Mouse (Mus musculus) frontal cortex, postnatal 36 days (tissue): ENCODE measurements around the gene Nuak1.

ENCODE experiments used
- DNase-seq, 2 experiments: peaks; one replicate each; pipeline ENCODE4 v3.0.0; 2022; ENCODE audit warnings: low spot score in 2 of 2

The Nuak1 gene

DNA sequence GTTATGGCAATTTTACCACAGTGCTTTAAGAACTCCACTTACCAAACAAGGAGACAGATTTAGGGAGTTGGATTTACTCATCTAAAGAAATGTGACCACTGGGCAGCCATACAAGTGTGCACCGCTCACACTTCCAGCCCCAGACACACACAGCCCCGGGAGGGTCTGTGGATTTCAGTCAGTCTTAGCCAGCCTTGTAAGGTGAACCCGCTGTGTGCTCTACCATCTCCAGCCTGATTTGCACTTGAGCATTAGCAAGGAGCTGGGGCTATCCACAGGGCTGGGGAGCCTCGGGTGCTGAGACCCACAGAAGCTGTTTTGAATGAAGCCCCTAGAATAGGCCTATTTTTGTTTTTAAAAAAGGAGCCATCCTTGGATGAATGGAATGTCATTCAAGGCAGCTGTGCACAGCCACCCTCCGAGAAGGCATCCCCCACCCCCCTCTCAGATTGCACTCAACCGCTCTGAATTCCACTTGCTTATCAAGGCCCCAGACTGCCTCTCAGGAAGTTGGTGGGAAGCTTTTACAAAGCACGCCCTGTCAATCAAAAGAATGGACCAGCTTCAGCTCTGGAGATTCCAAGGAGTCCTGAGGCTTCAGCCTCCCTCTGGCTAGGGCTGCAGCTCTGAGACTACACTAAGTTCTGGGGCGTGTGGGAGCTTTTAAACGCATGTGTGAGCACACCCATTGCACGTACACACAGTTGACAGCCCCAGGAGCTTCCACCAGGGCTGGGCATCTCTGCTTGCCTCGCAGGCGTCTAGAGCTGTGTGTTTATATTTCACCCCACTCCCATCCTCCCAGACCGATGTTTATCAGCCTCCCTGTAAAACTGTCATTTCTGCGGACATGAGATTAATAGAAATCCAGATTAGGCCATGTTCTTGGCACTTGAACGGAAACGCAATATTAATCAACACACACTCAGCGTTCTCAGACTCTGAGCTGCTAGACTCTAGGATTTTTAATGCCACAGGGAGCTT is 57.2 kb downstream of the Nuak1 start:
- no peak for DNase-seq

GRCm38 (mm10) chr10:84381276-84381798 is 59.1 kb downstream of the Nuak1 start:
- DNase-seq, result no peak

DNA sequence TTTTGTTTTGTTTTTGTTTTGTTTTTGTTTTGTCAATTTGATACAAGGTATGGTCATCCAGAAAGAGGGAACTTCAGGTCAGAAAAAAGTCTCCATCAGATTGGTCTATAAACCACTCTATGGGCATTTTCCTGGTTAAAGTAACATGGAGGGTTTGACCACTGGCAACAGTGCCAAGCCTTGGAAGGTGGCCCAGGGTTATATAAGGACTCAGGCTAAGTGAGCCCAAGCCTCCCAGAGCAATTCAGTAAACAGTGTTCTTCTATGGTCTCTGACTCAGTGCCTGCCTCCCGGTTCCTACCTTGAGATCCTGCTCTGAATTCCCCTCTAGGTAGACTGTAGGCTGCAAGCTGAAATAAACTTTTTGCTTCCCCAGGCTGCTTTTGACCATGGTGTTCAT is 61.0 kb downstream of the Nuak1 start:
- no peak for DNase-seq

DNA sequence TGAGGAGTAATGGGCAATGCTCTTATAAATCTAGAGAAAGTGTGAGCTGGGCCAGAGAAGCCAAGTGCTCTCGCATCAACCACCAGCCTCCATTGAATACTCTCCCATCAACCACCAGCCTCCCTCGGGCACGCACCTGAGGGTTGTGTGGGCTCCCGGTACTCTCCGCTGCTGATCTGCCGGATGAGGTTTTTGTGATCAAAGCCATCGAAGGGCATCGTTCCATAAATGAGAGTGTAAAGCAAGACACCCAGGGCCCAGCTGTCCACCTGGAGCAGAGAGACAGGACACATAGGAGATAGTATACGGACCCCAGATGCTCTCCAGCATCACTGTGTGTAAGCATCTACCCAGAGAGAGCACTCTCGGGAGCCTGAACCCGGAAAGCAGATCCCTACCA is 62.4 kb downstream of the Nuak1 start:
- DNase-seq, result no peak

GRCm38 (mm10) chr10:84376346-84376745 is 64.1 kb downstream of the Nuak1 start:
- no peak for DNase-seq

DNA sequence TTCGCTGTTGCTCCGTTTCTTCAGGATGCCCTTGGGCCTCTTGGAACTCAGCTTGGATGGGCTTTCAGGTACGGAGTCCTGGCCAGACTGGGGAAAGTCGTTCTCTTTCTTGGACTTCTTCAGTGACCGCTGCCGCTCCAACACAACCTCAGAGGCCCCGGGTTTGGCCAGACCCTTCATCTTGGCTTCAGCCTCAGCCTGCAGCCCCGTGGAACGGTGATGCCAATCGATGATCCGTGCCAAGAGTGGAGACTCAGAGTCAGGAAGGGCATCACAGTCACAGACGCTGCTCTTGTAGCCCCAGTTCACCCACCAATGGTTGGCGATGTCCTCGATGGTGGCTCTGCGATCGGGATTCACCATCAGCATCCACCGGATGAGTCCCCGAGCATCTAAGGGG is 65.4 kb downstream of the Nuak1 start:
- DNase-seq, result no peak

- DNase-seq, result no peak
These were observed 66.9 kb downstream of the Nuak1 start for GRCm38 (mm10) chr10:84373476-84373875.

DNA sequence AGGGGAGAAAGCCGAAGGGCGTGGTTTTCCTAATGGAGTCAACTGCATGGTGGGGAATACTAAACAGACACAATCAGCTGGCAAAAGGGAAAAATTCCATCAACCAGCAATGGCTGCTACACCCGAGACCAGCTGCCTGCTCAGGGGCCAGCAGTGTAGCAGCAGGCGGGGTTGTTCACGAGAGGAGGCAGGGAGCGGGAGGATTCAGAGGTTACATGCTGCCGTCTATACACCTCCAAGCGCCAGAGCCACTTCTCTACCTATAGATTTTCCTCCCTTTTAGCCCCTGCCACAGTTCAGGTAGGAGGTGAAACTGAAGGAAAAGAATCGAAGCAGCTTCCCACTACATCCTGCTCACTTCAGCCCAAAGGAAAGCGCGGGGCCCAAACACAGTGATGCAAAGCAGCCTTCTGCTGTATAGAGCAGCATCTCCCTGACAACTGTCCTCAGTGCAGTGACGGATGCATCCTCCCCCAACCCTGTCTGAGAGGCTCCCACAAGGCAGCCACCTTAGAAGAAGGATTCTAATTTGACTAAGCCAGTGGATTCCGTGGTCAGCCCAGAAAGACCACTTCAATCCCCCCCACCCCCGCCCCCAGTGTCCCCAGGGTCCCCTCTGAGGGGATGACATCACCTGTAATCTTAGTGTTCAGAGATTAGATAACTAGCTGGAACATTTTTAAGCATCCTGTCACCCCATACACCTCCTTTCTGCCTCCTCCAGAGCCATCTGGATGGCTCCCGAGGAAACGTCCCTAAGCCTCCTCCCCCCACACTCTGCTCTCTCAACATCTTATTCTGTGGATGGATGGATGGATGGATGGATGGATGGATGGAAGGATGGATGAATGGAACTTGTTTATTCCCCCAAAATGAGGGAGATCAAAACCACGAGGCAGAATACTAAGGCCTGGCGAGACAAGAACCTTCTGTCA is 68.0 kb downstream of the Nuak1 start:
- DNase-seq, result peak; percentile 75 to 84

GRCm38 (mm10) chr10:84371681-84372160 is 68.7 kb downstream of the Nuak1 start:
- no peak for DNase-seq

- no peak for DNase-seq
These were observed 69.2 kb downstream of the Nuak1 start for GRCm38 (mm10) chr10:84371230-84371629.

DNA sequence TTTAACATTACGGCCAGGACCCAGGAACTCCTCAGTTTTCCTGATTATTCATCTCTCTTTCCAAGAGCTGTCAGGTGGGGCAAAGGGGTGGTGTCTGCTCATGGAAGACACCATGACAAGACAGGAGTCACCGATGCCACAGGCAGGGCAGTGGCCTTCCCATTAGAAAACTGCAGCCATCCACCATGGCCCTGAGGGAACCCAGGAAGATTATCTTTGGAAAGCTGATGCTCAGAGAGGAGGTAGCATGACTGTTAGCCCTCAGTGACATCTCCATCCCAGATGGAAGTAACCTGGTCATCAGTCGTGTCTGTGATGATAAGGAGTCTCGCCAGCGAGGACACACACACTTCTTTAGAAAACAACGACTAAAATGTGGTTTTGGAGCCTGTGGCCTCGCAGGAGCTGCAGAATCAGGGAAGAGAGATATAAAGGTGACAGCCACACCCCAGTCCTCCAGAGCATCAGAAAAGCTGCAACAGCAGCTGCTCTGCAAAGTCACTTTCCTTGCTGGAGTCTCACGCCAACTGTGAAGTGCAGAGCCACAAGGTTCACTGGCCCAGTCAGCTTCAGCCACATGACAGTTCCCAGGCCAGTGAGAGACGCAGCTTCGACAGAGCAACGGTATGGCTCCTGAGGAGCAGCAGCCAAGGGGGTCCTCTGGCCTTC is 70.6 kb downstream of the Nuak1 start:
- peak in 1 of 2 experiments; percentile 0 for DNase-seq

DNA sequence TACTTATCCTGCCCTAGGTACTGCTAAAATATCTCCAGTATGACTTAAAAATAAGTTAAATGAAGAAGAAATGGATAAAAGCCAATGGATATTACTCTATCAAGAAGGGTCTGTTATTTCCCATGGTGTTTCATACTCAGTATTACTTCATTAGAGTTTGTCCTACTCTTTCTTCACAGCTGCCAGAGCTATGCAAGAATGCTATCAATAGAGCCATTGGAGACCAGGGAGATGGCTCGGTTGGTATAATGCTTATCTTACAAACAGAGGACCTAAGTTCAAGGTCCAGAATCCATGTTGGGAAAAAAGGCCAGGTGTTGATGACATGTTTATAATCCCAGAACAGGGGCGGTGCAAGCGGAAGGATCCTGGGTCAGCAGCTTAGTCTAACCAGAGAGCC is 72.2 kb downstream of the Nuak1 start:
- DNase-seq, result no peak

- no peak for DNase-seq
These were observed 75.1 kb downstream of the Nuak1 start for GRCm38 (mm10) chr10:84365166-84365865.

DNA sequence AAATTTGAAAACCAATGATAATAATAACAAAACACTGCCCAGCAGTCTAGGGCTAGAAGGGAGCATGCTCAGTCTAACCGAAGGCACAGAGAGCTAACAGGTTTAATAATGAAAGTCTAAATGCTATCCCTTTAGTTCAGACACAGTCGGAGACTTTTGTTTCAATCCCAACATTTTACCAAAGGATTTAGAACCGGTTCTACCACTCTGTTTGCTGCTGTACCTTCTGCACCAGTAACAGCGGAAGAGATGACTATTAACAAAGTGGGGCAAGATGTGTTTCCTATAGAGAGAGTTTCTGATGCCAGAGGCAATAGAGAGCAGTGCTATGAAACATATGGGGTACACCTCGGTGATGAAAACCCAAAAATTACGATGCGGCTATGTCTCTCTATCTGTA is 76.6 kb downstream of the Nuak1 start:
- no peak for DNase-seq

- no peak for DNase-seq
These were observed 79.4 kb downstream of the Nuak1 start for GRCm38 (mm10) chr10:84360953-84361352.

DNA sequence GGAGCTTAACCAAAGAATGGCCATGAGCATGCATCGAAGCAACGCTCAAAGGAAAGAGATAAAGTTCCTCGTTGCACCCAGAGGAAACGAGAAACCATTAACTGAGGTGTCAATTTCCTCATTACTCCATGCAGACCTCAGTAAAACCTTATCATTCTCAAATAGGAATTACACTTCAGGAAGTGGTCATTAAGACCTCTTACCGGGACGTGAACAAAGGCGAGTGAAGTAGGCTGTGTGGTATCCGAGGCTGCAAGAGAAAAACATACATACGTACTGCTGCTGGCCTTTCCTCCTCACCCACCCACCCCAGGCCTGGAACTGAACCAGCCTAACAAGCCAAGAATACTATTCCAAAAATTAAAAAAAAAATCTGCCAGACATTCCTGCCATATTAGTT is 80.0 kb downstream of the Nuak1 start:
- no peak for DNase-seq

GRCm38 (mm10) chr10:84358738-84359120 is 81.7 kb downstream of the Nuak1 start:
- DNase-seq, result no peak

GRCm38 (mm10) chr10:84357997-84358737 is 82.2 kb downstream of the Nuak1 start:
- peak; percentile 84 to 92 for DNase-seq

GRCm38 (mm10) chr10:84357593-84357992 is 82.8 kb downstream of the Nuak1 start:
- no peak for DNase-seq

GRCm38 (mm10) chr10:84354323-84354722 is 86.1 kb downstream of the Nuak1 start:
- peak in 1 of 2 experiments; percentile 54 for DNase-seq
